Mouse (Mus musculus): Measurements from ENCODE around the gene Gm21962. TPM values are rescaled to one million over a fixed set of nuclear protein-coding genes. Genes with fewer than 3 reads are reported as not detected.

Gene Gm21962
- not detected for total RNA-seq (2023)

GRCm38 (mm10) chr3:137671224-137671623 lies at the start of gene Gm21962:
TSS of gene Gm21962 (plus strand) at chr3:137671524.

Other genes starting within 250 kb of the Gm21962 start
- gene Ddit4l, start 49.9 kb upstream of the Gm21962 start, total RNA-seq (2023) = not detected
- 100 to 1,000 TPM; 569 to 622 TPM for gene H2afz, start 193.0 kb downstream of the Gm21962 start, total RNA-seq (2023)
- 10 to 100 TPM; 21.3 to 26.0 TPM for gene Dnajb14, start 196.2 kb downstream of the Gm21962 start, total RNA-seq (2023)
- 10 to 100 TPM; 56.8 to 62.0 TPM for gene Lamtor3, start 247.0 kb downstream of the Gm21962 start, total RNA-seq (2023)